10 mouse cellular contexts compared by ENCODE assay signal in genomic region chr3:97521946-97522731, GRCm38 (mm10).
A peak's percentile ranks its signal among the peaks of the same experiment; 100 is the strongest.
DNase-seq lines count a peak whose midpoint lies in the region; ATAC-seq lines count a peak whose summit lies in the region.
"Had no signal": no experiment of that assay in that cellular context is flagged by ENCODE, and none has a peak within 500 bp of the region (broad histone marks: within the 10 kb centered on the region; RNA-seq: fewer than 3 reads in every experiment).

No protein-coding gene starts in this region.

- peaks cover 19% of the 10 kb centered on the region for H3K9me3 ChIP-seq in forebrain, embryonic 13.5 days (replicated peaks)
- H3K9me3 ChIP-seq in hindbrain, embryonic 11.5 days (ENCODE audit: control insufficient read depth, low read length): no peaks in the 10 kb centered on the region
- H3K9me3 ChIP-seq: stomach, embryonic 15.5 days had no signal

- no peaks in the 10 kb centered on the region for H3K36me3 ChIP-seq in forebrain, embryonic 13.5 days (ENCODE audit: poor library complexity, severe bottlenecking)
- no peaks in the 10 kb centered on the region for H3K36me3 ChIP-seq in hindbrain, embryonic 11.5 days (ENCODE audit: control insufficient read depth, insufficient read depth, low read length)
- H3K36me3 ChIP-seq: stomach, embryonic 15.5 days had no signal

- ATAC-seq in forebrain, embryonic 13.5 days: peak; percentile 83
- ATAC-seq in hindbrain, embryonic 11.5 days (ENCODE audit: low FRiP score): no peak

- peaks cover 25% of the 10 kb centered on the region for H3K4me1 ChIP-seq in forebrain, embryonic 13.5 days
- no peaks in the 10 kb centered on the region for H3K4me1 ChIP-seq in hindbrain, embryonic 11.5 days (replicated peaks; ENCODE audit: control insufficient read depth, insufficient read depth, low read length)
- H3K4me1 ChIP-seq: stomach, embryonic 15.5 days had no signal

- H3K27me3 ChIP-seq in forebrain, embryonic 13.5 days: 0 out of 2 replicates have a peak, but pooled peaks cover 2% of the 10 kb centered on the region
- no peaks in the 10 kb centered on the region for H3K27me3 ChIP-seq in hindbrain, embryonic 11.5 days (ENCODE audit: control insufficient read depth, insufficient read depth, low read length)
- H3K27me3 ChIP-seq: stomach, embryonic 15.5 days had no signal

- WGBS in forebrain, embryonic 13.5 days: 63% methylated on average over 13 of the region's 13 CpGs
- 73% methylated on average over 13 of the region's 13 CpGs for WGBS in hindbrain, embryonic 11.5 days

- intact Hi-C loops in heart, postnatal 10 days (cut with DNase I): no loop called here

- no peak overlapping the region for H3K9ac ChIP-seq in forebrain, embryonic 13.5 days
- no peak overlapping the region for H3K9ac ChIP-seq in hindbrain, embryonic 11.5 days (ENCODE audit: low read depth, low read length)
- H3K9ac ChIP-seq: stomach, embryonic 15.5 days had no signal

- no peak overlapping the region for H3K27ac ChIP-seq in forebrain, embryonic 13.5 days
- H3K27ac ChIP-seq in hindbrain, embryonic 11.5 days (ENCODE audit: low read depth, low read length): no peak overlapping the region
- H3K27ac ChIP-seq: stomach, embryonic 15.5 days had no signal

- H3K4me3 ChIP-seq in forebrain, embryonic 13.5 days: no peak overlapping the region
- H3K4me3 ChIP-seq in hindbrain, embryonic 11.5 days (ENCODE audit: low read depth, low read length): no peak overlapping the region
- H3K4me3 ChIP-seq: stomach, embryonic 15.5 days had no signal

- DNase-seq in hindbrain, embryonic 11.5 days (ENCODE audit: low spot score): peak; percentile 50
- DNase-seq in left cerebral cortex, adult 9 months (ENCODE audit: low spot score in 2 of 2): peak; percentile 76 to 91
- peak; percentile 70 for DNase-seq in retina, postnatal 1 day
- DNase-seq in c-Kit-positive CD71-positive TER-119-positive erythroid progenitor cells, embryonic 14.5 days (ENCODE audit: low spot score): no peak
- DNase-seq in urinary bladder, adult 18-20 months (ENCODE audit: low spot score in 2 of 2): no peak
- DNase-seq in heart, postnatal 10 days: no peak
- no peak for DNase-seq in thymus, postnatal 10 days (ENCODE audit: low spot score in 2 of 2)

- no peak overlapping the region for H3K4me2 ChIP-seq in forebrain, embryonic 13.5 days
- no peak overlapping the region for H3K4me2 ChIP-seq in hindbrain, embryonic 11.5 days (replicated peaks; ENCODE audit: low read depth, low read length)
- H3K4me2 ChIP-seq: heart, embryonic 11.5 days; stomach, embryonic 15.5 days had no signal

Comparison
In these comparisons a context has a peak if more than half of its experiments do, and no peak if none do; other contexts are left out.
1. DNase-seq: peak in hindbrain, embryonic 11.5 days (single experiment), left cerebral cortex, adult 9 months (2 of 2) and retina, postnatal 1 day (single experiment); none in c-Kit-positive CD71-positive TER-119-positive erythroid progenitor cells, embryonic 14.5 days (single experiment), urinary bladder, adult 18-20 months (0 of 2), heart, postnatal 10 days (0 of 2) and thymus, postnatal 10 days (0 of 2).